Mouse (Mus musculus) lung, embryonic 14.5 days (tissue): ENCODE results near the gene Ccdc6. TPM values are rescaled to one million over a fixed set of nuclear protein-coding genes. Genes with fewer than 3 reads are reported as not detected.

Source experiments
- ATAC-seq: fragments of 200-750 bp; cut with Nextera tagmentation; 2 replicates; pipeline ENCODE4 v1.8.0; 2017; ENCODE audit warnings: mild to moderate bottlenecking, moderate TSS enrichment, moderate library complexity; ENCODE audit not compliant: insufficient read depth
- DNase-seq: peaks from one replicate; pipeline ENCODE4 v3.0.0-alpha.2; 2015
- H3K27ac ChIP-seq: fragments of 300-500 bp; sonication (generic); 2 replicates; pipeline ENCODE4 v1.5.1; 2014; ENCODE audit warnings: low read depth, mild to moderate bottlenecking, moderate library complexity
- H3K27me3 ChIP-seq: fragments of 300-500 bp; sonication (generic); 2 replicates; pipeline ENCODE4 v1.6.1; 2014; ENCODE audit warnings: low read length, control low read depth; ENCODE audit not compliant: insufficient read depth
- H3K36me3 ChIP-seq: fragments of 300-500 bp; sonication (generic); 2 replicates; pipeline ENCODE4 v1.6.1; 2014; ENCODE audit warnings: control low read depth; ENCODE audit not compliant: insufficient read depth
- H3K4me1 ChIP-seq: fragments of 300-500 bp; sonication (generic); 2 replicates; pipeline ENCODE4 v1.6.1; 2014; ENCODE audit warnings: antibody characterized with exemption, control low read depth; ENCODE audit not compliant: insufficient read depth
- H3K4me2 ChIP-seq: fragments of 300-500 bp; sonication (generic); 2 replicates; pipeline ENCODE4 v1.6.1; 2014; ENCODE audit warnings: mild to moderate bottlenecking
- H3K4me3 ChIP-seq: fragments of 300-500 bp; sonication (generic); 2 replicates; pipeline ENCODE4 v1.5.1; 2014; ENCODE audit warnings: low read depth, low read length
- H3K9ac ChIP-seq: fragments of 300-500 bp; sonication (generic); 2 replicates; pipeline ENCODE4 v1.6.1; 2014
- H3K9me3 ChIP-seq: fragments of 300-500 bp; sonication (generic); 2 replicates; pipeline ENCODE4 v1.6.1; 2016; ENCODE audit warnings: low read depth, low read length, control low read depth
- CTCF ChIP-seq: IDR thresholded peaks from 2 replicates; pipeline ENCODE4 v1.5.1; 2016; ENCODE audit warnings: antibody characterized with exemption, low read depth
- WGBS: fragments of 180-500 bp; shearing (Covaris S2); extraction: QIAGEN DNeasy Blood & Tissue Kit; methylation state at CpG from one replicate; pipeline ENCODE4 v1.1.7; 2014; 5-methylcytosine and 5-hydroxymethylcytosine counted together
- polyA plus RNA-seq: library from polyadenylated mRNA; unstranded; fragments of >200 nt; fragmentation: Nextera tagmentation; extraction: Ambion mirVana; gene quantifications from 2 replicates; pipeline ENCODE4 v1.2.1, GENCODE M21; 2014

Ccdc6 gene
- polyA plus RNA-seq, 1 experiment from 2014 or later = 21.9 TPM

GRCm38 (mm10) chr10:70109974-70110373, 13.1 kb downstream of the Ccdc6 start:
- no peaks in the 10 kb centered on the region for H3K9me3 ChIP-seq
- no peak for DNase-seq
- peak; percentile 61; the same call in 1 of the 2 replicates for ATAC-seq
- no peak overlapping the region for H3K4me2 ChIP-seq
- WGBS = 63% methylated on average over 5 of the region's 5 CpGs
- no peak overlapping the region for H3K9ac ChIP-seq
- no peak for TF ChIP-seq CTCF
- H3K4me3 ChIP-seq = no peak overlapping the region
- H3K4me1 ChIP-seq = no peaks in the 10 kb centered on the region; the same call in 1 of the 2 replicates
- no peak overlapping the region for H3K27ac ChIP-seq
- H3K36me3 ChIP-seq = peaks cover 14% of the 10 kb centered on the region; the same call in 1 of the 2 replicates
- H3K27me3 ChIP-seq = no peaks in the 10 kb centered on the region

- TF ChIP-seq CTCF = no peak
- peaks cover 8% of the 10 kb centered on the region; the same call in 1 of the 2 replicates for H3K36me3 ChIP-seq
- ATAC-seq (no peak), DNase-seq (no peak)
- no peaks in the 10 kb centered on the region for H3K9me3 ChIP-seq
- no peaks in the 10 kb centered on the region; the same call in 1 of the 2 replicates for H3K4me1 ChIP-seq
- WGBS = 85% methylated on average over 7 of the region's 7 CpGs
- H3K9ac ChIP-seq = no peak overlapping the region
- no peaks in the 10 kb centered on the region for H3K27me3 ChIP-seq
- no peak overlapping the region for H3K4me2 ChIP-seq
- no peak overlapping the region for H3K27ac ChIP-seq
- H3K4me3 ChIP-seq = no peak overlapping the region
These were observed 13.9 kb downstream of the Ccdc6 start for GRCm38 (mm10) chr10:70110815-70111214.

- Histone ChIP-seq H3K36me3 (0 out of 2 replicates have a peak, but pooled peaks cover 3% of the 10 kb centered on the region), H3K9me3 (no peaks in the 10 kb centered on the region), H3K27ac (no peak overlapping the region), H3K4me3 (no peak overlapping the region), H3K4me2 (no peak overlapping the region), H3K4me1 (no peaks in the 10 kb centered on the region), H3K27me3 (no peaks in the 10 kb centered on the region), H3K9ac (no peak overlapping the region)
- TF ChIP-seq CTCF = no peak
- 86% methylated on average over 6 of the region's 6 CpGs for WGBS
- ATAC-seq = no peak
- no peak for DNase-seq
These were observed 14.7 kb downstream of the Ccdc6 start for GRCm38 (mm10) chr10:70111643-70112042.

GRCm38 (mm10) chr10:70114048-70114635, 17.2 kb downstream of the Ccdc6 start:
- no peaks in the 10 kb centered on the region for H3K27me3 ChIP-seq
- H3K4me1 ChIP-seq = no peaks in the 10 kb centered on the region; the same call in 1 of the 2 replicates
- ATAC-seq = no peak
- H3K36me3 ChIP-seq = 0 out of 2 replicates have a peak, but pooled peaks cover 3% of the 10 kb centered on the region
- no peak overlapping the region for H3K4me2 ChIP-seq
- no peak overlapping the region for H3K27ac ChIP-seq
- H3K4me3 ChIP-seq = no peak overlapping the region
- H3K9ac ChIP-seq = no peak overlapping the region
- no peaks in the 10 kb centered on the region for H3K9me3 ChIP-seq
- DNase-seq = no peak
- 89% methylated on average over 8 of the region's 8 CpGs for WGBS
- no peak for TF ChIP-seq CTCF

GRCm38 (mm10) chr10:70116454-70116853, 19.5 kb downstream of the Ccdc6 start:
- Histone ChIP-seq H3K9me3 (no peaks in the 10 kb centered on the region), H3K27me3 (no peaks in the 10 kb centered on the region), H3K4me3 (no peak overlapping the region), H3K27ac (no peak overlapping the region), H3K4me2 (no peak overlapping the region), H3K36me3 (0 out of 2 replicates have a peak, but pooled peaks cover 3% of the 10 kb centered on the region), H3K9ac (no peak overlapping the region), H3K4me1 (peaks cover 14% of the 10 kb centered on the region)
- no peak for DNase-seq
- 87% methylated on average over 7 of the region's 7 CpGs for WGBS
- no peak for ATAC-seq
- no peak for TF ChIP-seq CTCF

- Histone ChIP-seq H3K36me3 (no peaks in the 10 kb centered on the region), H3K4me1 (peaks cover 16% of the 10 kb centered on the region), H3K4me2 (peak overlapping the region; percentile 37), H3K4me3 (no peak overlapping the region), H3K9ac (peak overlapping the region; percentile 3; the same call in 1 of the 2 replicates), H3K27me3 (no peaks in the 10 kb centered on the region), H3K9me3 (no peaks in the 10 kb centered on the region), H3K27ac (peak overlapping the region; percentile 36; the same call in 1 of the 2 replicates)
- no peak for TF ChIP-seq CTCF
- 20% methylated on average over 9 of the region's 9 CpGs for WGBS
- DNase-seq (peak; percentile 37), ATAC-seq (no peak)
These were observed 22.5 kb downstream of the Ccdc6 start for GRCm38 (mm10) chr10:70119451-70119850.

GRCm38 (mm10) chr10:70119851-70120370, 23.0 kb downstream of the Ccdc6 start:
- DNase-seq (peak; percentile 38), ATAC-seq (peak; percentile 32; the same call in 1 of the 2 replicates)
- peak overlapping the region; percentile 36; the same call in 1 of the 2 replicates for H3K27ac ChIP-seq
- WGBS = 32% methylated on average over 9 of the region's 9 CpGs
- no peak for TF ChIP-seq CTCF
- H3K27me3 ChIP-seq = no peaks in the 10 kb centered on the region
- no peak overlapping the region; the same call in 1 of the 2 replicates for H3K9ac ChIP-seq
- peaks cover 16% of the 10 kb centered on the region for H3K4me1 ChIP-seq
- no peaks in the 10 kb centered on the region for H3K9me3 ChIP-seq
- H3K36me3 ChIP-seq = no peaks in the 10 kb centered on the region
- H3K4me2 ChIP-seq = peak overlapping the region; percentile 37
- no peak overlapping the region for H3K4me3 ChIP-seq
